Mouse (Mus musculus): ENCODE results near the gene Gm30083.

- TF ChIP-seq CTCF (conservative IDR thresholded peaks at IDR 0.05; ENCODE audit: low read length) (no peak), POU5F1 (IDR thresholded peaks at IDR 0.05; ENCODE audit: borderline replicate concordance, low read length) (no peak), NANOG (IDR thresholded peaks at IDR 0.05; ENCODE audit: borderline replicate concordance, low read length) (no peak)
Measured at GRCm38 (mm10) chr14:34043341-34043740, 28.4 kb upstream of the Gm30083 start.
